Mouse (Mus musculus) hindbrain, embryonic 15.5 days (tissue): ENCODE measurements at regions not wholly inside any gene's neighbourhood (a gene's known extent, or its start where the extent isn't known, plus 50 kb on each side); places are given as distances from the start of the nearest gene placed in this dataset.

Experiments
- ATAC-seq: fragments of 200-750 bp; cut with Nextera tagmentation; 2 replicates; pipeline ENCODE4 v1.8.0; 2017; ENCODE audit warnings: low read depth, moderate number of reproducible peaks, moderate TSS enrichment; ENCODE audit not compliant: low FRiP score
- H3K27ac ChIP-seq: fragments of 300-500 bp; sonication (generic); replicated peaks from 2 replicates; pipeline ENCODE4 v1.5.1; 2015; ENCODE audit warnings: mild to moderate bottlenecking, inconsistent platforms
- H3K27me3 ChIP-seq: fragments of 300-500 bp; sonication (generic); 2 replicates; pipeline ENCODE4 v1.6.1; 2015; ENCODE audit warnings: control low read depth, inconsistent platforms
- H3K36me3 ChIP-seq: fragments of 300-500 bp; sonication (generic); 2 replicates; pipeline ENCODE4 v1.6.1; 2015; ENCODE audit warnings: control low read depth, inconsistent platforms
- H3K4me1 ChIP-seq: fragments of 300-500 bp; sonication (generic); replicated peaks from 2 replicates; pipeline ENCODE4 v1.6.1; 2015; ENCODE audit warnings: control low read depth, inconsistent platforms
- H3K4me2 ChIP-seq: fragments of 300-500 bp; sonication (generic); 2 replicates; pipeline ENCODE4 v1.6.1; 2015; ENCODE audit warnings: moderate library complexity, mild to moderate bottlenecking, inconsistent platforms
- H3K4me3 ChIP-seq: fragments of 300-500 bp; sonication (generic); 2 replicates; pipeline ENCODE4 v1.5.1; 2015; ENCODE audit warnings: mild to moderate bottlenecking, inconsistent platforms
- H3K9ac ChIP-seq: fragments of 300-500 bp; sonication (generic); 2 replicates; pipeline ENCODE4 v1.6.1; 2015; ENCODE audit warnings: inconsistent platforms
- H3K9me3 ChIP-seq: fragments of 300-500 bp; sonication (generic); 2 replicates; pipeline ENCODE4 v1.6.1; 2016; ENCODE audit warnings: control low read depth, inconsistent platforms
- WGBS: fragments of 180-500 bp; shearing (Covaris S2); methylation state at CpG from one replicate; pipeline ENCODE4 v1.1.7; 2015; 5-methylcytosine and 5-hydroxymethylcytosine counted together

DNA sequence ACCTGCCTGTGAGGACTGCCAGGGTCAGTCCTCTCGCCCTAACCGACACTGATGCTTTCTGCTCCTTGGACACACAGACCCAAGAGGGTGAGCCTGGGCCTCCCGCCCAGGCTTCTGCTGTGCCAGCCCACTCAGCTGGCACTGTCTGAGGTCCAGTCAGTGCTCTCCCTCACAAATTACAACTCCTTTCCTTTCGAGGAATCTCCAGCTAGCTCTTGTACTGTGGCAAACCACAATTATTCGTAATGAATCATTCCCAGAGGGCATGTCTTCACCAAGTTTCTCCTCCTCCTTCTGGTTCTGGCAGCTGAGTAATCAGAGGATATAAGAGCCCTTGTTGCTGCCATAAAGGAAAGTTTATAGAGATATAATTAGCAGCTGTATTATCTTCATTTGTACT lies 155.2 kb downstream of the 9530068E07Rik start:
- Histone ChIP-seq H3K4me3 (no peak overlapping the region), H3K4me1 (no peaks in the 10 kb centered on the region), H3K4me2 (no peak overlapping the region), H3K9ac (no peak overlapping the region), H3K9me3 (no peaks in the 10 kb centered on the region), H3K36me3 (no peaks in the 10 kb centered on the region), H3K27ac (no peak overlapping the region), H3K27me3 (no peaks in the 10 kb centered on the region)
- ATAC-seq = no peak
- 68% methylated on average over 5 of the region's 5 CpGs for WGBS

DNA sequence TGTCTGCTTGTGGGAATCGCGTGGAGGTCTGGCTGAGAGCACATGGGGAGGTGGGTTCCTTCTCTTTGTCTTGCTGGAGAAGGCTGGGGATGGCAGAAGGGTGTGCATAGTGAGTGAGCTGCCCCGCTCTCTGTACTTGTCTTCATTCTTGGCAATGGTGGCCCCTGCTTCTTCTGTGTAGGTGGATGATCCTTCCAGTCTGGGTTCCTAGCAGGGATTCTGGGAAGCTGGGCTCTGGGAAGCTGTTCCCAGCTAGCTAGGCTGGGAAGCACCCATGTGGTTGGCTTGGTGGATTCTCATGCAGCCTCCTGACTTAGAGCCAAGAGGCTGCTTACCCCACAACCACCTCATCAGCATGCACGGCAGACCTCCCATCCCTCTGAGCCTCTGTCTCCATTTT lies 156.6 kb downstream of the 9530068E07Rik start:
- H3K27ac ChIP-seq = no peak overlapping the region
- no peaks in the 10 kb centered on the region for H3K4me1 ChIP-seq
- H3K27me3 ChIP-seq = no peaks in the 10 kb centered on the region
- no peak overlapping the region for H3K4me3 ChIP-seq
- no peak overlapping the region for H3K4me2 ChIP-seq
- no peaks in the 10 kb centered on the region for H3K36me3 ChIP-seq
- no peak for ATAC-seq
- H3K9me3 ChIP-seq = no peaks in the 10 kb centered on the region
- no peak overlapping the region for H3K9ac ChIP-seq
- WGBS = 86% methylated on average over 4 of the region's 4 CpGs

DNA sequence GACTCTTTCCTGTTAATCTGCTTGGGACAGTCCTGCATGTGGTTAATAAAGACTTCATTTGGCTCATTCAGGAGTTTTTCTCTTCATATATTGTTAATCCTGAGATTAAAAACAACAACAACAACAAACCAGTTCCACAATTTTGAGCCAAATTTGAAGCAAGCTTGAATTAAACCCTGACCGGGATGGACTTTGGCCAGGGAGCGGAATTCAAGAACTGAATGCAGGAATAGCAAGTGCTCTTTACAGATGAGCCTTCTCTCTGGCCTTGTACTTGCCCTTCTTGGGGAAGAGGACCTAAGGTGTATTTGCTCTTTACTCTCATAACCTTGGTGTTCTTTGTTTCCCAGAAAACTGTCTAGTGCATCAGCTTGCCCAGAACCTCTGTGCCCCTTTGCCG lies 161.6 kb downstream of the 9530068E07Rik start:
- Histone ChIP-seq H3K4me1 (no peaks in the 10 kb centered on the region; the same call in 1 of the 2 replicates), H3K9ac (no peak overlapping the region), H3K4me2 (no peak overlapping the region), H3K27me3 (no peaks in the 10 kb centered on the region), H3K4me3 (no peak overlapping the region), H3K9me3 (no peaks in the 10 kb centered on the region), H3K36me3 (no peaks in the 10 kb centered on the region), H3K27ac (no peak overlapping the region)
- ATAC-seq = no peak
- 95% methylated on average over 3 of the region's 3 CpGs for WGBS

DNA sequence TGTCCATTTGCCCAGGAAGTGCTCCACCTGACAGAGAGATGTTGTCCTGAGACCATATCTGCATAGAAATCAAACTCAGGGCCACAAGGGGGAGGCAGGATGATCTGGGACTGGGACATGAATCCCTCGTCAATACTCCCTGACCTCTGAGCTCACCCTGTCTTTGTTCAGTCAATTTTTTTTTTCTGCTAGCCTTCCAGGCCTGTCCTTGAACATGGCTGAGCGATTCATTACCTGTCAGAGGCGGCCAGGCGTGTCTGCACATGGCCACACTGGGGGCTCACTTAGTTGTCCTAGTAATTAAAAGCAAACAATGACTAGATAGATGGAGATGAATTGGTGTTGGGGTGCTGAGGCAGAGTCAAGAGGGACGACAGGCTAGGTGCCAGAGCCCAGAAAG lies 162.6 kb downstream of the 9530068E07Rik start:
- H3K27me3 ChIP-seq = no peaks in the 10 kb centered on the region
- 53% methylated on average over 5 of the region's 5 CpGs for WGBS
- H3K4me3 ChIP-seq = no peak overlapping the region
- ATAC-seq = no peak
- no peaks in the 10 kb centered on the region for H3K9me3 ChIP-seq
- H3K4me2 ChIP-seq = no peak overlapping the region
- H3K4me1 ChIP-seq = no peaks in the 10 kb centered on the region; the same call in 1 of the 2 replicates
- no peak overlapping the region for H3K27ac ChIP-seq
- no peak overlapping the region for H3K9ac ChIP-seq
- no peaks in the 10 kb centered on the region for H3K36me3 ChIP-seq

DNA sequence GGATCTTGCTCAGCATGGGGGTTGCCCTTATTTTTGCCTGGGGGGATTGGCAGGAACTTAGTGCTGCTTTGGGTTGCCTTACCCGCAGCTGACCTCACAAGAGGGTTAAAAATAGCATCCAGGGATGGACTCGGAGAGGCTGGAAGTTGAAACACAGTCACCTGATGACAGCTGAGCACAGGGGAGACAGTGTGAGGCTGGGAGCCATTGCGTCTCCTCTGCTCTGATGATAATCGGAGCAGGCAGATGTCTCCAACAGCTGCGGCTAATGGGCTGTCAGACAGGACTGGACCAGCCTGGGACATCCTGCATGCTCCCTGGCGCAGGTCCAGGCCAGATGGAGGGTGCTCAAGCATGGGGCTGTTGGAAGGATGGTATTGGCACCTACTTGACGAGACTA lies 165.1 kb downstream of the 9530068E07Rik start:
- H3K4me3 ChIP-seq = no peak overlapping the region
- WGBS = 52% methylated on average over 7 of the region's 7 CpGs
- peak; percentile 79 for ATAC-seq
- H3K27me3 ChIP-seq = no peaks in the 10 kb centered on the region
- no peaks in the 10 kb centered on the region; the same call in 1 of the 2 replicates for H3K4me1 ChIP-seq
- H3K27ac ChIP-seq = no peak overlapping the region
- H3K4me2 ChIP-seq = no peak overlapping the region
- H3K36me3 ChIP-seq = no peaks in the 10 kb centered on the region
- H3K9me3 ChIP-seq = no peaks in the 10 kb centered on the region
- H3K9ac ChIP-seq = no peak overlapping the region

DNA sequence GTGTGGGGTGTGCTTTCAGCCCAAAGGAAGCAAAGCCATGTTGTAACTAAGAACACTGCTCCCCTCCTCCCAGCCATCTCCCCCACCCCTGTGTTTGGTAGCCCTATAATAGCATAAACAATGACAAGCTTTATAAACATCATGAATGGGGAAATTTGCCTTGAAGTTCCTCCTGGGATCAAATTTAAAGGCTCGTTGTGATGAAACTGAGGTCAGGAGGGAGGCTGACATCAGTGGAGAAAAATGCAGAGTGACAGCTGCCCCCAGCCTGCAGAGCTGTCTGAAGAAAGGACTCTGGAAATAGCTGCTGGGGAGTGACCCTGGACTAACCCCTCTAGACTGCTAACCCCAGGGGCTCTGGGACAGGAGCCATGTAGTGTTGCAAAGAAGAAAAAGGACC lies 169.2 kb downstream of the 9530068E07Rik start:
- H3K4me1 ChIP-seq = peaks cover 9% of the 10 kb centered on the region
- H3K36me3 ChIP-seq = no peaks in the 10 kb centered on the region
- no peak overlapping the region for H3K9ac ChIP-seq
- H3K4me2 ChIP-seq = no peak overlapping the region
- H3K9me3 ChIP-seq = no peaks in the 10 kb centered on the region
- no peak for ATAC-seq
- H3K27ac ChIP-seq = no peak overlapping the region
- 9% methylated on average over 1 of the region's 1 CpGs for WGBS
- H3K27me3 ChIP-seq = no peaks in the 10 kb centered on the region
- no peak overlapping the region for H3K4me3 ChIP-seq

DNA sequence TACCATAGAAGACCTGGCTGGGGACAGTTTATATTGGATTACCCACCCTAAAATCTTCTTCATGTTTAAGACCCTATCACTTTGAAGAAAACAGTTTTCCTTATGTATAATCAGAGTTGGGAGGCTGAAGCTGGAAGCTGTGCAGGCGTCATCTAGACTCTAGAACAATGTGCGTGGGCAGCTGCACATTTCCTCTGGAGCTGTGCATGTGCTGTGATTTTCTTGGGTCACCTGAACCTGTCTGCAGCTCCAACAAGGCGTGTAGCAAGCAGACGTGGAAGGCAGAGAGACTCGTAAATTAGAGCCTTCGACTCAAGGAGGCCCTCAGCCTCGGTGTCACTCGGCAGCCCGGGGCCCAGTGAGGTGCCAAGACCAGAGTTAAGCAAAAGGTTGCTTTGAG lies 169.8 kb downstream of the 9530068E07Rik start:
- no peak overlapping the region for H3K27ac ChIP-seq
- H3K4me1 ChIP-seq = peaks cover 9% of the 10 kb centered on the region
- no peaks in the 10 kb centered on the region for H3K9me3 ChIP-seq
- no peak overlapping the region for H3K4me3 ChIP-seq
- ATAC-seq = no peak
- 80% methylated on average over 9 of the region's 9 CpGs for WGBS
- H3K9ac ChIP-seq = no peak overlapping the region
- H3K4me2 ChIP-seq = no peak overlapping the region
- no peaks in the 10 kb centered on the region for H3K36me3 ChIP-seq
- H3K27me3 ChIP-seq = no peaks in the 10 kb centered on the region

DNA sequence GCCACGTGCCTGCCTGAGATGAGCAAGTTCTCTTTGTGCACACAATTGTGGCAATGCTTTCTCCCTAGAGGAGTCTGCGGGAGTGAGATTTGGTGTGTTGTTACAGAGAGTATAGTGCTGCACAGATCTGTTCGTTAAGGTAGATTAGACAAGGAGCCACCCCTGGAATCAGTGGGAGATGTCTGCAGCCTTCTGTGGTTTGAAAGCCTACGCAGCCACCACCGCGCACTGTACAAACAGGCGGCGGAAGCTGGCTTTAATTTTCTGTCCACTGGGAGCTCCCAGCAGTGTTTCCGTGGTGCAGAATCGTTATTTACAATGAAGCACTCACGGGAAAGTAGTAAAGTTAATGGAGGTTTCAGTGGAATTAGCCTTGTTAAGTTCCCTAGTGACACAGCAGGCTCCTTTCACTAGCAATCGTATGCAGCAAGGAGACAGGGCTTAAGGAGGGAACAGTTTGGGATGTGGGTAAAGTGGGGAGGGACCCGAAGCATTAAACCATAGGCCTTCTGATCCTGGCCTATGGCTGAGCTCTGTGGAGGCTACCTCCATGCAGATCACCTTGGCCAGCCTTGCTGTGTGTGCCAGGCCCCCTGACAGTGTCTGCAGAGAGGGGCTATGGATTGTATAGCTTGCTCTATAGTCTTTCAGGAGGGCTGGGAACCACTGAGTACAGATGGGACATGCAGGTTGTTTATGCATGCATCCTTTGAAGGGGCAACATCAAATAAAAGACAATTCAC lies 171.9 kb downstream of the 9530068E07Rik start:
- Histone ChIP-seq H3K27me3 (no peaks in the 10 kb centered on the region), H3K27ac (0 out of 2 replicates have a peak overlapping the region, but pooled peaks have one; percentile 12), H3K9ac (no peak overlapping the region), H3K4me3 (no peak overlapping the region), H3K4me2 (no peak overlapping the region), H3K36me3 (no peaks in the 10 kb centered on the region), H3K9me3 (no peaks in the 10 kb centered on the region), H3K4me1 (peaks cover 9% of the 10 kb centered on the region; the same call in 1 of the 2 replicates)
- peak; percentile 76; the same call in 1 of the 2 replicates for ATAC-seq
- WGBS = 32% methylated on average over 13 of the region's 13 CpGs

DNA sequence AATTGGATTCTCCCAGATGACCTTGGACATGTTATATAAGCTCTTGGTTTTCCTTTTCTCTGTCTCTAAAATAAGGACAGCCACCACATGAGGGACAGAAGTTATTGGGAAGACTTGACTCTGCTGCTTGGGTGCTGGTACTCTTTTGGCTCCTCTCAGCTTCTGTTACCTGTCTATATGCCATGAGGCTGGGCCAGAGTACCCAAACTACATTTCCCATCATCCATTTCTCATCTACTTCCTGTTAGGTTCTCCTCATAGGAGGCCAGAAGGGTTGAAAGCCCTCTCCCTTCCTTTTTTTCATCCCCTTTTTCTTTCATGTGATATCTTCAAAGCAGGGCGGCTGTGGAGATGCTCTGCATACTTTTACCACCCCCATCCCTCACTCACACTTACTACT lies 172.6 kb downstream of the 9530068E07Rik start:
- WGBS = 58% methylated on average over 1 of the region's 1 CpGs
- no peaks in the 10 kb centered on the region for H3K36me3 ChIP-seq
- no peak overlapping the region for H3K27ac ChIP-seq

DNA sequence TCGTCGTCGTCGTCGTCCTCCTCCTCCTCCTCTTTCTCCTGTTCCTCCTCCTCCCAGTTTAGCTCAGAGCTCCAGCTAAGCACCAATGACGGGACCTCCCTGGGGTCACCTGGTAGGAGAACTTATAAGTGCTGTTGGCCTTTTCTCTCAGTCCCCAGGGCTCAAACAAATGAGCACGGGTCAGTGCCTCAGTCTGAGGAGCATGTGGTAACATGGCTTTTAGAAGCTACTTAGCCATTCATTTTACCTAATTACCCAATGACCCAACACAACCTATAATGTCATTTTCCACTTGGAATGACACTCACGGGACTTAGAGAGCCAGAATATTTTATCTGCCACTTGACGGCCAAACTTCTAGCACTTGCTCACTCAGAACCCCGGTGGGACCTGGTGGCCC lies 173.5 kb downstream of the 9530068E07Rik start:
- no peak for ATAC-seq
- Histone ChIP-seq H3K4me2 (no peak overlapping the region), H3K9me3 (no peaks in the 10 kb centered on the region), H3K4me1 (peaks cover 9% of the 10 kb centered on the region; the same call in 1 of the 2 replicates), H3K4me3 (no peak overlapping the region), H3K36me3 (no peaks in the 10 kb centered on the region), H3K27ac (no peak overlapping the region), H3K27me3 (no peaks in the 10 kb centered on the region), H3K9ac (no peak overlapping the region)
- WGBS = 54% methylated on average over 10 of the region's 10 CpGs

More for the DNA sequence above, 172.6 kb downstream of the 9530068E07Rik start:
- Histone ChIP-seq H3K4me1 (peaks cover 9% of the 10 kb centered on the region; the same call in 1 of the 2 replicates), H3K4me3 (no peak overlapping the region), H3K27me3 (no peaks in the 10 kb centered on the region), H3K4me2 (no peak overlapping the region), H3K9me3 (no peaks in the 10 kb centered on the region), H3K9ac (no peak overlapping the region)
- no peak for ATAC-seq

DNA sequence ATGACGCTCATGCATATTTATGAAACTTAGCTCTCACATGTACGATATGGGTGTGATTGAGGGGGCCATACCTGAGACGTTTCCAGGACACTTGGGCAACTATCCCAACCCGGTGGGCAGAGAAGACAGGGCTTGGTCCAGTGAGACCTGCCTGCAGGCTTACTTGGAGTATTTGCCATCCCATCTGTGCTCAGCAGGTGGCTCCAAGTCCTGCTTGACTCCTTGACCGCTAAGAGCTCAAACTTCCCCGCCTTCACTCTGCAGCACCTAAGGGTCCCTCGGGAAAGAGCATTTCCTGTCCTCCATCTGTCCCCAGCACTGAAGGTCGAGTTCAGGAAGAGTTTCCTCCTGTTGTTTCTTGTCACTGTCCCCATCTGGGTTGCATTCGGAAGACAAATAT lies 182.2 kb downstream of the 9530068E07Rik start:
- no peak for ATAC-seq
- WGBS = 29% methylated on average over 9 of the region's 9 CpGs
- no peak overlapping the region for H3K27ac ChIP-seq
- H3K4me1 ChIP-seq = 0 out of 2 replicates have a peak, but pooled peaks cover 7% of the 10 kb centered on the region
- no peaks in the 10 kb centered on the region for H3K36me3 ChIP-seq
- no peak overlapping the region for H3K4me2 ChIP-seq
- no peak overlapping the region for H3K4me3 ChIP-seq
- H3K27me3 ChIP-seq = no peaks in the 10 kb centered on the region
- H3K9ac ChIP-seq = no peak overlapping the region
- no peaks in the 10 kb centered on the region for H3K9me3 ChIP-seq

DNA sequence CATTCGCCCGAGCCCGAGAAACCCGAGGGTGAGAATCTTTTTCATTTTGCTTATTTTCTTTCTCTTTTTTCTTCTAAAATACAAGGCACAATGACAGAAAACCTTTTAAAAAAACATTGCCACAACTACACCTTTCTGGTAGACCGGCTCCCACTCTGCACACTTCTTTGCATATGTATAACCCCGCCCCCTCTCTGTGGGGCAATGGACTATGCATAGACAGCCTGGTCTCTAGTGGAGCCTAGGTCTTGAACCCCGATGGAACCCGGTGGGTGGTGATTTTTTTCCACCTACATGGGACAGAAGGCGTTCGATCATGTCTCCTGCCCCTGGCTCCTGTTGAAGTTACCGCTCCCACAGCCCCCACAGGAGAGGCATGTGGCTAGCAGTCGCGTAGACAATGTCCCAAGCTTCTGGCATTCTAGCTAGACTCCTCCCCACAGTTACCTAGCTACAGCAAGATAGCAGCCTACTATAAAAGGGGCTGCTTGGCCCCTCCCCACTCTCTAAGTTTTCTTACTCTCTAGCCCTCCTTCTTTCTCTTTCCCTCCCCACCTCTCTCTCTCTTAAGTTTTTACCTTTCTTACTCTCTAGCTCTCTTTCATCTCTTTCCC lies 183.6 kb downstream of the 9530068E07Rik start:
- H3K4me2 ChIP-seq = no peak overlapping the region
- no peaks in the 10 kb centered on the region for H3K9me3 ChIP-seq
- H3K27ac ChIP-seq = no peak overlapping the region
- H3K4me1 ChIP-seq = 0 out of 2 replicates have a peak, but pooled peaks cover 7% of the 10 kb centered on the region
- H3K27me3 ChIP-seq = no peaks in the 10 kb centered on the region
- no peak overlapping the region for H3K4me3 ChIP-seq
- no peak overlapping the region for H3K9ac ChIP-seq
- 70% methylated on average over 13 of the region's 13 CpGs for WGBS
- no peaks in the 10 kb centered on the region for H3K36me3 ChIP-seq
- ATAC-seq = no peak
